Mouse (Mus musculus) mature B cell (primary cell): ENCODE data around the gene Gosr2.

ENCODE experiments used
- in situ Hi-C: fragments of 300-500 bp; cut with MboI; formaldehyde crosslinking; loops from 2 replicates; pipeline ENCODE4 v1.14.3; 2019

Gosr2 gene

DNA sequence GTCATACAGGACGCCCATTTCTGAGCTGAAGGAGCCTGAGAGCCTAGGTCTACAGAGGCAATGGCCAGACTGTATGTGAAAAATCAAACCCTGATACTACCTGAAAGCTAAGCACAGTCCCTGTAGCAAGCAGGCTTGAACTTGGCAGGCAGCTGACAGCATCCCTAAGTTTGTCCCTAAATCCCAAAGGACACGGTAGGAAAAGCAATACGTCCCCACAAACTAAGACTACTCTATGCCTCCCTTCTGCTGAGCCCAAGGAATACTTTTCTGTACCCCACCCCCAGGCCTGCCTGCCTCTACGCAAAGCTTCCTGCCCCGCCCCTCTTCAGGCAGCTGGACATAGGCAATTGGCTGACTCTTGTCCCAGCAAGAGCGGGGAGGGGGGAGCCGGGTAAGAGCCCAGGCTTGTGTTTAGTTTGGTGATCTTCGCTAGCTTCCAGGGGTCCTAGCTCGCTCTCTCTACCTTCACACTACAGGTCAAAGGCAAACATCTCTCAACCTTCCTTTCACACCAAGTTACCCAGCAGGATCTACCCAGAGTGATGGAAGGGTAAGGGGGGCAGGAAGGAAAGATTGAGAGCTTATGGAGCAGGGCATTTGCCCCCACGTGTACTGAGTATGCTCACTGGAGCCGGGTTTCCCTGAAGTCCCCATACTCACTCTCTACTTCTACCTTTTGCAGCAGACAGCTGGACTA, 49.6 kb downstream of the Gosr2 start:
- in situ Hi-C loops = no loop called here

DNA sequence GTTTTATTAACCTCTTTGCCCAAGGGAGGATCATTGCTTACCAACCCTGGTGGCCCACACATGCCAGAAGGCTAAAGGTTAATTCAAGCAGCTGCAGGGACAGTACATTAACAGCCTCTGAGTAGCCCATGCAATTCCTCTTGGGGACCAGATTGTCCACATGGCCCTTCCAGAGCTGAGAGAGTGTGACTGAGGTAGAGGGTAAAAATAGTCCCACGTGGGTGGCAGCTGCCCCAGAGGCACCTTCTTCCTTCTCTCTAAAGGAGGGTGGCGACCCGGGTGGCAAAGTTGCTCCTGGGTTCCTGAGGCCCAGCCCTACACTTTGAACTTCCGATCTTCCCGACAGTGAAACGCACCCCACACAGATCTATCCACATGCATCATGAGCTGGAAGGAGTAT, 51.4 kb downstream of the Gosr2 start:
- in situ Hi-C loops = no loop called here

DNA sequence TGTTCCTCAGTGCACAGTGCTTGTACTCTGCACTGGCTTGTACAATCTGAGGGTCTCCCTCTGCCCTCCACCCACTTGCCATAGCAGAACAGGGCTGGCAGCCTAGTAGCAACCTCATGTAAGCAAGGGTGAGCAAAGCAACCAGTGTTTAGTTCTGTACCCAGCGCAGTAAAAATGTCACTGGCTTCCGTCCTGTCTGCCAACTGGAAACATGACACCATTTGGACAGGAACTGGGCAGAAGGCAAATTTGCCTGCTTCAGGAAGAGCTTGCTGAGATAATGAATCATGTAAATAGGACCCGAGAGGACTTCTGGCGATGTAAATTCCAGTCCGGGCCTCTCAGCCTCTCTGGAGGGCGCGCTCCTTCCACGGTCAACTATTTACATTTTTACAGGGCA, 52.0 kb downstream of the Gosr2 start:
- in situ Hi-C loops = no loop called here

DNA sequence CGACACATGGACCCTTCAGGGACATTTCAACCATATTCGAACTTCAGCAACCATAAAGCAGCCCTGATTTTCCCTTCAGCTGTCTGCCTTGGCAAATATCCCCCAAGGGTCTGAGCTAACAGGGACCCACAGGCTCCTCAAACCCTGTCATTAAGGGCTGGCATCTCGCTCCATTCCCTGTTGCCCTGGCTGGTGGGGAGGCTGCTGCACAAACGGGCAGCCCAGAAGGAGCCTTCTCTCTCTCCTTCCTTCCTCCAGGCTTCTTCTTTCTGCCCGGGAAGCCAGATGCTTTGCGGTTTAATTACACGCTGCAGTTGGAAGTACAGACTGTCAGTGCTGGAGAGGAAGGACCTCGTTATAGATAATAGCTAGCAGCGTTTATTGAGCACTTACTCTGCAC, 54.5 kb downstream of the Gosr2 start:
- in situ Hi-C loops = no loop called here

DNA sequence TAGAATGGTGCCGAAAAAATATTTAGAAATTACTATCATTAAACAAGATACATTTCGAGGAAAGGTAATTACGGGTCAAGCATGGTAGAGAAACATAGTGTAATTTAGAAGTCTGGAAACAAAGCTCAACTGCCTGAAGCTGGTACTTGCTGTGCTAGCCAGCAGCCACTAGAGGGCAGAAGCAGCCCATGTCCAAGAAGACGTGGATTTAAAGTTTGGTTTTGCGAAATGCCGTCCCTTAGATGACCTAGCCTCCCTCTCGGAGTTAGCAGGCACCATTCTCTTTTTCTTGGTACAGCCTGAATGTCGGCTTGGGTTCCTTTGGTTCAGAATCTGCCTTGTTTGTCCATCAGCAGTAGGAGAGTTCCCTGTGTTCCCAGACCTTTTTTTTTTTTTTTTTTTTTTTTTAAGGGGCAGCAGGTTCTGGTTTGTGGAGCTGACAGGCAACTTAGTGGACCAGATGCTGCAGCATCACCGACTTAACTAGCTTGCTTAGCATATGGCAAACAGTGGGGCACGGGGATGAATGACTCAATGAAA, 58.2 kb downstream of the Gosr2 start:
- in situ Hi-C loops = no loop called here

DNA sequence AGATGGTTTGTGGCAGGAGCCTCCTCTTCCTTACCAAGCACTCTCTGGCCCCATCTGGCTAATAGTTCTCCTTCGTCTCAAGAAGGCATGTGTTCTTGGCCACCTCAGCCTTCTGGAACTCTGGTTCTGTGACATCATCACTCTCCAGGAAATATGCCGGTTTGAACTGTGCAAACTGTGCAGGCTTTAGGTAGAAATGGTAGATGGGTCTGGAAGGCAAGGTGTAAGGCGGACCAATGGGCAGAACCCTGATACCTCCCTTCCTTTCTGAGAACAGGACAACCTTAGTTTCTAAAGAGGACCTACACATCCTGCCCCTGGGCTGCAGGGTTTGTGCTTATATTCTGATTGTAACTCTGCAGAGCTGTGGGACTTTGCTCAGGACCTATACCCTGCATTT, 58.9 kb downstream of the Gosr2 start, which contains the start of gene Lyzl6:
Gene Lyzl6, minus strand, starts transcription at position 101 of the 400 bp plus-strand sequence.
- in situ Hi-C loops = no loop called here

DNA sequence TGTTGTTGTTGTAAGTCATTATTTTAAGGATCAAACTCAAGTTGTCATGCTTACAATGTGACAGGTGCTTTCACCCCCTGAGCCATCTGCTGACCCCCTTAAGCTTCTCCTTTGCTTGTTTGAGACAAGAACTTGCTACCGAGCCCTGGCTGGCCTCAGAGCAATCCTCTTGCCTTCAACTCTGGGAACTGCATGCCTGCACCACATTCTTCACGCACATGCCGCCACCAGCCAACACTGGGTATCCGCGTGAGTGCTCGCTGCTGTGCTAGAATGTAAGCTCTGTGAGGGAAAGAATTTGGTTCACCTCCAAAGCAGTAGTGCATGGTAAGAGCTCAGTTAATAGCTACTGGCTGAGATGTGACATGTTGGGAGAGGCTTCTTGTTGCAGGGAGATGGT, 61.4 kb downstream of the Gosr2 start:
- in situ Hi-C loops = no loop called here

DNA sequence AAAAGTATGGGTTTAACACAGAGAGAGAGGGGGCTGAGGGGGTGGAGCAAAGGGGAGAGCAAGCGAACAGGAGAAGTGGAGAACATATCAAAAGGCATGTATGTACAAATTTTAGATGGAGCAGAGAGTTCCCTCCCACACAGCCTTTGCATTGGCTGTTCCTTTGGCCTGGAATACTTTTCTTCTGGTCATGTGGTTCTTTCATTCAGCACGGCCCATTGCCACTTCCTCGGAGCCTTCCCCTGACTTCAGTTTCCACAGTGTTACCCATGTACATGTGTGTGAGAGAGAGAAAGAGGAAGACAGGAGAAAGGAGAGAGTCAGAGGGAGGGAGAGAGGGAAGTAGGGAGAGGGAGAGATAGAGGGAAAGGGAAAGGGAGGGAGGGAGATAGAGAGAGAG, 62.2 kb downstream of the Gosr2 start:
- in situ Hi-C loops = no loop called here

DNA sequence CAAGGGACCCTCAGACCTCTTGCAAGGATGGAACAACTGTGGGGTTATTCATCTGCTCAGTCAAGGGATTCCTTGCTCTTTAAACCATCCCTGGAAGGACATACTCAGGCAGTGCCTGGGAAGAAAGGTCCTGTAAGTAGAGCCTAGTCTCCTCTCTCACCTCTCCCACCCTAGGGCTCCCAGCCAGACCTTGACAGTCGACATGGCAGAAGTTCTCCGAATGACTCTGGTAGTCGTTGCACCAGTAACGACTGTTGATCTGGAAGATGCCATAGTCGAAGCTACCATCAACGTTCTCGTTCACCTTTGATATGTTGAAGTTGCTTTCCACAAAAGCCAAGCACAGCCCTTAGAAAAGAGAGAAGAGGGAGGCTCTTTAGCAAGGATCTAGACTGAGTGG, 62.9 kb downstream of the Gosr2 start:
- in situ Hi-C loops = no loop called here

DNA sequence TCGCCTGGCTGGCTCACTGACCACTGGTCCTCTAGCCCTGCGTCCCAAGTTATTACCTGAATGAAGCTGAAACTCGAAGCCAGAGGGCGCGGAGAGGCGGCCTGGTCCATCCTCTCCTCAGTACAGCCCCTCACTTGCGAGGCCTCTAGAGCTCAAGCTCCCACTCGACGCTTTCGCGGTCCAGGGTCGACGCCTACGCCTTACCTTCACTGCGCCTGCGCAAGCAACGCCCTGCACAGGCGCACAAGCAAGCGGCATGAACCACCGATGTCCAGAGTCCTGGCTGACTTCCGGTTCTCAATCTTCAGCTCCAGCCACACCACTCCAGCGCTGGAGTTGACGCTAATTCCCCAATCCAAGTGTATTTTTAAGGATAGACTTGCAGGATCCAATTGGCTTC, 70.2 kb downstream of the Gosr2 start:
- in situ Hi-C loops = no loop called here
